Mouse (Mus musculus) R1 (cell line): ENCODE measurements around the gene Foxp1.

Experiments used
- DNase-seq: peaks from one replicate; pipeline ENCODE4 v3.0.0-alpha.2; 2018; ENCODE audit warnings: low read depth, low spot score

The Foxp1 gene

GRCm38 (mm10) chr6:99439878-99440361 is 82.6 kb downstream of the Foxp1 start:
- peak; percentile 21 for DNase-seq

- DNase-seq = no peak
These were observed 83.2 kb downstream of the Foxp1 start for GRCm38 (mm10) chr6:99439214-99439877.

- DNase-seq = no peak
These were observed 86.2 kb downstream of the Foxp1 start for GRCm38 (mm10) chr6:99436371-99436770.

- no peak for DNase-seq
These were observed 87.4 kb downstream of the Foxp1 start for GRCm38 (mm10) chr6:99435140-99435539.

- DNase-seq = no peak
These were observed 89.5 kb downstream of the Foxp1 start for GRCm38 (mm10) chr6:99433006-99433405.

GRCm38 (mm10) chr6:99431941-99432340 is 90.6 kb downstream of the Foxp1 start:
- no peak for DNase-seq

GRCm38 (mm10) chr6:99430560-99430959 is 92.0 kb downstream of the Foxp1 start:
- DNase-seq = no peak

GRCm38 (mm10) chr6:99429378-99430131 is 93.0 kb downstream of the Foxp1 start:
- no peak for DNase-seq

- DNase-seq = no peak
These were observed 93.6 kb downstream of the Foxp1 start for GRCm38 (mm10) chr6:99428961-99429360.

- DNase-seq = no peak
These were observed 95.2 kb downstream of the Foxp1 start for GRCm38 (mm10) chr6:99427301-99427700.

GRCm38 (mm10) chr6:99425044-99425443 is 97.5 kb downstream of the Foxp1 start:
- DNase-seq = no peak

- peak; percentile 9 for DNase-seq
These were observed 101.9 kb downstream of the Foxp1 start for GRCm38 (mm10) chr6:99420666-99421065.

- no peak for DNase-seq
These were observed 109.9 kb downstream of the Foxp1 start for GRCm38 (mm10) chr6:99412598-99412997.

GRCm38 (mm10) chr6:99409602-99410001 is 112.9 kb downstream of the Foxp1 start:
- no peak for DNase-seq

GRCm38 (mm10) chr6:99408880-99409279 is 113.6 kb downstream of the Foxp1 start:
- no peak for DNase-seq

- no peak for DNase-seq
These were observed 118.6 kb downstream of the Foxp1 start for GRCm38 (mm10) chr6:99403755-99404390.

GRCm38 (mm10) chr6:99402941-99403340 is 119.6 kb downstream of the Foxp1 start:
- DNase-seq = no peak

- DNase-seq = no peak
These were observed 120.2 kb downstream of the Foxp1 start for GRCm38 (mm10) chr6:99402370-99402769.

GRCm38 (mm10) chr6:99401801-99402200 is 120.7 kb downstream of the Foxp1 start:
- no peak for DNase-seq

GRCm38 (mm10) chr6:99401211-99401610 is 121.3 kb downstream of the Foxp1 start:
- no peak for DNase-seq

- no peak for DNase-seq
These were observed 126.8 kb downstream of the Foxp1 start for GRCm38 (mm10) chr6:99395745-99396144.

GRCm38 (mm10) chr6:99394801-99395200 is 127.7 kb downstream of the Foxp1 start:
- no peak for DNase-seq
